Mouse (Mus musculus): ENCODE measurements at regions not wholly inside any gene's neighbourhood (a gene's known extent, or its start where the extent isn't known, plus 50 kb on each side); places are given as distances from the start of the nearest gene placed in this dataset.

GRCm38 (mm10) chr11:111688186-111688860, 622.4 kb downstream of the Kcnj2 start:
- Histone ChIP-seq H3K4me3 (ENCODE audit: low read length) (no peak overlapping the region), H3K27me3 (replicated peaks; ENCODE audit: control insufficient read depth, insufficient read depth, low read length) (no peaks in the 10 kb centered on the region), H3K9me3 (ENCODE audit: control insufficient read depth, low read length) (no peaks in the 10 kb centered on the region), H3K27ac (ENCODE audit: low read length) (no peak overlapping the region), H3K9ac (ENCODE audit: low read depth, low read length) (no peak overlapping the region), H3K4me1 (ENCODE audit: control insufficient read depth, insufficient read depth, low read length) (no peaks in the 10 kb centered on the region), H3K36me3 (ENCODE audit: control insufficient read depth, insufficient read depth, low read length) (no peaks in the 10 kb centered on the region), H3K4me2 (ENCODE audit: low read depth, low read length) (no peak overlapping the region)
- ATAC-seq, result peak; percentile 17; the same call in 1 of the 2 replicates
- 66% methylated on average over 6 of the region's 6 CpGs for WGBS

DNA sequence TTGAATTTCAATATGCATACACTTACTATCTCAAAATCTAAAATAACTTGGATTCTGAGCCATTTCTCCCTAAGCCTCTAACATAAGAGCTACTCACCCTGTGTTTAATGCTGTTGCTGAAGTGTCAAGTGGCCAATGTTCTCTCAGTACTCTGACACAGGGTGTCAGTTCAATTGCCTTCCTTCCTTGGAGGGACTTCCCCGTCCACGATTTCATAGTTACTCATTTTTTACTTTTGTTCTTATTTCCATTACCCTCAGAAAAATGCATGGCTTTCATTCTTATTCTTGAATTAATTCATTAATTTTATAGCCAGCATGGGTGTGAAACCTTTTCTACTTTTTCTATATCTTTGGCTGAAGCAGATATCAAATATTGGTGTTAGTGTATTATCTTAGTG, 623.9 kb downstream of the Kcnj2 start:
- Histone ChIP-seq H3K9ac (ENCODE audit: low read depth, low read length) (no peak overlapping the region), H3K27ac (ENCODE audit: low read length) (no peak overlapping the region), H3K4me1 (ENCODE audit: control insufficient read depth, insufficient read depth, low read length) (no peaks in the 10 kb centered on the region), H3K9me3 (ENCODE audit: control insufficient read depth, low read length) (no peaks in the 10 kb centered on the region), H3K4me2 (ENCODE audit: low read depth, low read length) (no peak overlapping the region), H3K36me3 (ENCODE audit: control insufficient read depth, insufficient read depth, low read length) (no peaks in the 10 kb centered on the region), H3K27me3 (replicated peaks; ENCODE audit: control insufficient read depth, insufficient read depth, low read length) (no peaks in the 10 kb centered on the region), H3K4me3 (ENCODE audit: low read length) (no peak overlapping the region)
- WGBS, result 82% methylated on average over 2 of the region's 2 CpGs
- ATAC-seq, result no peak

DNA sequence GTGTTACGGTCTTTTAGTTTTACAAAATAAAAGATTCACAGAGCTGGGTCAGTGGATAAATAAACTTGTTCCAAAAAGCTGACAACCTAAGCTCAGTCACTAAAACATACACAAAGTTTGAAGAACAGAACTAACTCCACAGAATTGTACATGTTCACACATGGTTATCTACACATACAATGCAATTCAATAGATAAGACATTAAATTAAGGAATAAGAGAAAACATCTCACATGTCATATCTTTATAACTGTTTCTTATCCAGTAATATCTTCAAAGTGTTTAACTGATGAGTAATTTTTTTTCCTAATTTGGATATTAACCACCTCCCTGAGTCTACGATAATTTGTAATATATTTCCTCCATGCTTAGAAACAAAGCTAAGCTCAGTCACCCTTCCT, 625.5 kb downstream of the Kcnj2 start:
- Histone ChIP-seq H3K27ac (ENCODE audit: low read length) (no peak overlapping the region), H3K4me2 (ENCODE audit: low read depth, low read length) (no peak overlapping the region), H3K4me3 (ENCODE audit: low read length) (no peak overlapping the region), H3K27me3 (replicated peaks; ENCODE audit: control insufficient read depth, insufficient read depth, low read length) (no peaks in the 10 kb centered on the region), H3K36me3 (ENCODE audit: control insufficient read depth, insufficient read depth, low read length) (no peaks in the 10 kb centered on the region), H3K9me3 (ENCODE audit: control insufficient read depth, low read length) (no peaks in the 10 kb centered on the region), H3K9ac (ENCODE audit: low read depth, low read length) (no peak overlapping the region), H3K4me1 (ENCODE audit: control insufficient read depth, insufficient read depth, low read length) (no peaks in the 10 kb centered on the region)
- no peak for ATAC-seq
- 77% methylated on average over 2 of the region's 2 CpGs for WGBS

DNA sequence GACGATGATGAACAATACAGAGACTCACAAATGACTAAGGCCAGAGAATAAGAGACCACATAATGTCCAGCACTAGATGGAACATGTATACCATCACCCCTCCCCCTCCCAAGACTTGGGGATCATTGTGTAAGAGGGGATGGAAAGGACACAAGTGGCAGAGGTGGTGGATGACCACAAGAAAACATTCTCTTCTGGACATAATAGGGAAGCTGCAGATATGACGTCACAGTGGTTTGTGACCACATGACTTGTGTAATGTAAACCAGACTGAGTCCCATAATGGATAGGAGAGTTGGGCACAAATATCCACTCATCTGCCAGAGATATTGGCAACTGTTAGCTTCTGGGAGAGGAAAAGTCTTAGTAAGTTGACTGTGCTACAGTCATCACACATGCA, 630.7 kb downstream of the Kcnj2 start:
- 94% methylated on average over 2 of the region's 2 CpGs for WGBS
- H3K27me3 ChIP-seq (replicated peaks; ENCODE audit: control insufficient read depth, insufficient read depth, low read length), result no peaks in the 10 kb centered on the region

GRCm38 (mm10) chr11:111699862-111700261, 633.9 kb downstream of the Kcnj2 start:
- 85% methylated on average over 3 of the region's 3 CpGs for WGBS
- H3K4me2 ChIP-seq (ENCODE audit: low read depth, low read length), result no peak overlapping the region
- no peak overlapping the region for H3K9ac ChIP-seq (ENCODE audit: low read depth, low read length)

More for the DNA sequence above, 630.7 kb downstream of the Kcnj2 start:
- Histone ChIP-seq H3K27ac (ENCODE audit: low read length) (no peak overlapping the region), H3K36me3 (ENCODE audit: control insufficient read depth, insufficient read depth, low read length) (no peaks in the 10 kb centered on the region), H3K9me3 (ENCODE audit: control insufficient read depth, low read length) (no peaks in the 10 kb centered on the region), H3K4me1 (ENCODE audit: control insufficient read depth, insufficient read depth, low read length) (no peaks in the 10 kb centered on the region), H3K4me3 (ENCODE audit: low read length) (no peak overlapping the region), H3K9ac (ENCODE audit: low read depth, low read length) (no peak overlapping the region), H3K4me2 (ENCODE audit: low read depth, low read length) (no peak overlapping the region)
- ATAC-seq, result no peak

DNA sequence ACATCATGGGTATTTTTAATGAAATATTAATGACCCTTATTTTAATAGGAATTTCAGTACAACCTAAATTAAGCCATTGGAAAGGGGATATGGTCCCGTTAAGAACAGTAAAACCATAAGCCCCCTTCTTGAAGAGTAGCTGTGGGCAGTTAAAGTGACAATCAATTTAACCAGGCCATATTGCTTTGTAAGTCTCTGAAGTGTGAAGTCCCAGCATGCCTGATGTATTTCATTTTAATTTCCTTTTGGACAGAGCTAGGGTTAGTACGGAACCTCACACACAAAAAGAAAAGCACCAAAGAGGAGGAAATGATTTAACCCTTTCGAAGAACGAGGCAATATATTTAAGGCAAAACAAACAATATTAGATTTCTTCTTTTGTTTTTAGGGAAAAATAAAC, 640.9 kb downstream of the Kcnj2 start:
- no peaks in the 10 kb centered on the region for H3K4me1 ChIP-seq (ENCODE audit: control insufficient read depth, insufficient read depth, low read length)
- H3K36me3 ChIP-seq (ENCODE audit: control insufficient read depth, insufficient read depth, low read length), result no peaks in the 10 kb centered on the region
- 51% methylated on average over 4 of the region's 4 CpGs for whole genome bisulfite sequencing
- ATAC-seq, result no peak
- H3K27me3 ChIP-seq (replicated peaks; ENCODE audit: control insufficient read depth, insufficient read depth, low read length), result no peaks in the 10 kb centered on the region
- H3K9ac ChIP-seq (ENCODE audit: low read depth, low read length), result no peak overlapping the region
- no peaks in the 10 kb centered on the region for H3K9me3 ChIP-seq (ENCODE audit: control insufficient read depth, low read length)
- no peak overlapping the region for H3K4me3 ChIP-seq (ENCODE audit: low read length)
- no peak overlapping the region for H3K4me2 ChIP-seq (ENCODE audit: low read depth, low read length)
- no peak overlapping the region for H3K27ac ChIP-seq (ENCODE audit: low read length)

More at GRCm38 (mm10) chr11:111699862-111700261, 633.9 kb downstream of the Kcnj2 start:
- H3K9me3 ChIP-seq (ENCODE audit: control insufficient read depth, low read length), result no peaks in the 10 kb centered on the region
- no peak overlapping the region for H3K27ac ChIP-seq (ENCODE audit: low read length)
- no peaks in the 10 kb centered on the region for H3K36me3 ChIP-seq (ENCODE audit: control insufficient read depth, insufficient read depth, low read length)
- no peaks in the 10 kb centered on the region for H3K4me1 ChIP-seq (ENCODE audit: control insufficient read depth, insufficient read depth, low read length)
- no peak overlapping the region for H3K4me3 ChIP-seq (ENCODE audit: low read length)
- no peaks in the 10 kb centered on the region for H3K27me3 ChIP-seq (replicated peaks; ENCODE audit: control insufficient read depth, insufficient read depth, low read length)
- no peak for ATAC-seq

GRCm38 (mm10) chr11:111715401-111715800, 649.4 kb downstream of the Kcnj2 start:
- Histone ChIP-seq H3K36me3 (ENCODE audit: control insufficient read depth, insufficient read depth, low read length) (no peaks in the 10 kb centered on the region), H3K4me2 (ENCODE audit: low read depth, low read length) (no peak overlapping the region), H3K27ac (ENCODE audit: low read length) (no peak overlapping the region), H3K4me3 (ENCODE audit: low read length) (no peak overlapping the region), H3K9me3 (ENCODE audit: control insufficient read depth, low read length) (no peaks in the 10 kb centered on the region), H3K9ac (ENCODE audit: low read depth, low read length) (no peak overlapping the region), H3K4me1 (ENCODE audit: control insufficient read depth, insufficient read depth, low read length) (no peaks in the 10 kb centered on the region), H3K27me3 (replicated peaks; ENCODE audit: control insufficient read depth, insufficient read depth, low read length) (no peaks in the 10 kb centered on the region)
- 82% methylated on average over 5 of the region's 5 CpGs for WGBS
- ATAC-seq, result no peak

DNA sequence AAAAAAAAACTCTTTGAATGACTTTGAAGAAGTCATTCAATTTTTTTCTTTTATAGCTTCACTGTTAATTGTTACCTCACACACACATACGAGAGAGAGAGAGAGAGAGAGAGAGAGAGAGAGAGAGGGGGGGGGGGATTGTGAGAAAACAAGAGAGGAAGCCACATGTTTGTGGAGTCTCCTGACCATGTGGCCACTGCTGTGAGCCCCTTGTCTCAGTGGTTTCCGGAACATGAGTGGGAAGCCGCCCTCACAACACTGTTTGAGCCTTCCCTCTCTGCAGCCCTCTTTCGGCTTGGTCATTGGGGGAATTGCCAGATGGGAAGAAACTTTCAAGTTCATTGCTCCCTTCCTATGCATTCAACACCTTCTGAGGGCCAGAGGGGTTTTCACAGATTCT, 656.3 kb downstream of the Kcnj2 start:
- Histone ChIP-seq H3K4me3 (ENCODE audit: low read length) (no peak overlapping the region), H3K9me3 (ENCODE audit: control insufficient read depth, low read length) (no peaks in the 10 kb centered on the region), H3K27me3 (replicated peaks; ENCODE audit: control insufficient read depth, insufficient read depth, low read length) (no peaks in the 10 kb centered on the region), H3K36me3 (ENCODE audit: control insufficient read depth, insufficient read depth, low read length) (no peaks in the 10 kb centered on the region), H3K27ac (ENCODE audit: low read length) (no peak overlapping the region), H3K4me1 (ENCODE audit: control insufficient read depth, insufficient read depth, low read length) (no peaks in the 10 kb centered on the region), H3K9ac (ENCODE audit: low read depth, low read length) (no peak overlapping the region), H3K4me2 (ENCODE audit: low read depth, low read length) (no peak overlapping the region)
- WGBS, result 57% methylated on average over 4 of the region's 4 CpGs
- no peak for ATAC-seq

GRCm38 (mm10) chr11:111728148-111728547, 662.2 kb downstream of the Kcnj2 start:
- H3K27ac ChIP-seq (ENCODE audit: low read length), result no peak overlapping the region
- H3K4me3 ChIP-seq (ENCODE audit: low read length), result no peak overlapping the region
- no peak for ATAC-seq
- no peaks in the 10 kb centered on the region for H3K4me1 ChIP-seq (ENCODE audit: control insufficient read depth, insufficient read depth, low read length)
- H3K36me3 ChIP-seq (ENCODE audit: control insufficient read depth, insufficient read depth, low read length), result no peaks in the 10 kb centered on the region
- H3K27me3 ChIP-seq (replicated peaks; ENCODE audit: control insufficient read depth, insufficient read depth, low read length), result no peaks in the 10 kb centered on the region
- no peak overlapping the region for H3K4me2 ChIP-seq (ENCODE audit: low read depth, low read length)
- H3K9me3 ChIP-seq (ENCODE audit: control insufficient read depth, low read length), result no peaks in the 10 kb centered on the region
- H3K9ac ChIP-seq (ENCODE audit: low read depth, low read length), result no peak overlapping the region
- WGBS, result 72% methylated on average over 4 of the region's 4 CpGs

GRCm38 (mm10) chr11:111732096-111732495, 666.1 kb downstream of the Kcnj2 start:
- ATAC-seq, result no peak
- no peaks in the 10 kb centered on the region for H3K36me3 ChIP-seq (ENCODE audit: control insufficient read depth, insufficient read depth, low read length)
- 30% methylated on average over 8 of the region's 8 CpGs for WGBS
- no peak overlapping the region for H3K9ac ChIP-seq (ENCODE audit: low read depth, low read length)
- no peak overlapping the region for H3K27ac ChIP-seq (ENCODE audit: low read length)
- H3K4me1 ChIP-seq (ENCODE audit: control insufficient read depth, insufficient read depth, low read length), result no peaks in the 10 kb centered on the region
- no peaks in the 10 kb centered on the region for H3K27me3 ChIP-seq (replicated peaks; ENCODE audit: control insufficient read depth, insufficient read depth, low read length)
- no peaks in the 10 kb centered on the region for H3K9me3 ChIP-seq (ENCODE audit: control insufficient read depth, low read length)
- no peak overlapping the region for H3K4me3 ChIP-seq (ENCODE audit: low read length)
- H3K4me2 ChIP-seq (ENCODE audit: low read depth, low read length), result no peak overlapping the region

All from intestine, embryonic 16.5 days (tissue).